15 mouse cellular contexts compared by ENCODE assay signal in genomic region chr6:51320676-51321419, GRCm38 (mm10).
A peak's percentile ranks its signal among the peaks of the same experiment; 100 is the strongest.
DNase-seq lines count a peak whose midpoint lies in the region; ATAC-seq lines count a peak whose summit lies in the region.
"Had no signal": no experiment of that assay in that cellular context is flagged by ENCODE, and none has a peak within 500 bp of the region (broad histone marks: within the 10 kb centered on the region; RNA-seq: fewer than 3 reads in every experiment).

No protein-coding gene starts in this region.

- H3K27me3 ChIP-seq in kidney, embryonic 14.5 days (ENCODE audit: control insufficient read depth, insufficient read depth, low read length), result no peaks in the 10 kb centered on the region
- H3K27me3 ChIP-seq: embryonic facial prominence, embryonic 12.5 days had no signal

- H3K36me3 ChIP-seq in kidney, embryonic 14.5 days (ENCODE audit: control insufficient read depth, insufficient read depth, low read length), result no peaks in the 10 kb centered on the region
- H3K36me3 ChIP-seq: embryonic facial prominence, embryonic 12.5 days had no signal

- H3K4me1 ChIP-seq in kidney, embryonic 14.5 days (ENCODE audit: control insufficient read depth, insufficient read depth, low read length), result peaks cover 16% of the 10 kb centered on the region

- H3K4me2 ChIP-seq in kidney, embryonic 14.5 days (replicated peaks; ENCODE audit: low read depth, low read length), result no peak overlapping the region
- H3K4me2 ChIP-seq: embryonic facial prominence, embryonic 12.5 days had no signal

- H3K4me3 ChIP-seq in kidney, embryonic 14.5 days (ENCODE audit: low read length), result no peak overlapping the region
- H3K4me3 ChIP-seq: embryonic facial prominence, embryonic 12.5 days had no signal

- DNase-seq in heart, adult 11 months, result peak; percentile 66
- DNase-seq in heart, postnatal 25 days (ENCODE audit: low spot score), result no peak
- DNase-seq in kidney, adult 18-20 months, result no peak
- DNase-seq in ovary, adult 18-20 months (ENCODE audit: low spot score), result peak; percentile 24
- DNase-seq in ovary, postnatal 36 days (ENCODE audit: low spot score), result no peak
- no peak for DNase-seq in left cerebral cortex, postnatal 10 days (ENCODE audit: extremely low spot score in 1 of 2, low spot score in 2 of 2)
- DNase-seq: cerebellum, adult 2 months; gastrocnemius, postnatal 14 days; kidney, adult 9 months; layer of hippocampus, postnatal 36 days; lung, postnatal 36 days had no signal

- H3K9ac ChIP-seq in kidney, embryonic 14.5 days (ENCODE audit: low read depth, low read length), result no peak overlapping the region
- H3K9ac ChIP-seq: embryonic facial prominence, embryonic 12.5 days had no signal

- H3K9me3 ChIP-seq in kidney, embryonic 14.5 days (ENCODE audit: control insufficient read depth, low read length), result no peaks in the 10 kb centered on the region
- H3K9me3 ChIP-seq: embryonic facial prominence, embryonic 12.5 days had no signal

- 25% methylated on average over 8 of the region's 8 CpGs for WGBS in kidney, embryonic 14.5 days

- peak; percentile 75 for ATAC-seq in kidney, embryonic 14.5 days (ENCODE audit: low FRiP score, low TSS enrichment)
- no peak for ATAC-seq in megakaryocyte, adult 5-6 weeks (ENCODE audit: poor library complexity, severe bottlenecking)
- ATAC-seq: forebrain, embryonic 14.5 days had no signal

- peak overlapping the region; percentile 55; the same call in 1 of the 2 replicates for H3K27ac ChIP-seq in kidney, embryonic 14.5 days (ENCODE audit: low read depth, low read length)
- H3K27ac ChIP-seq: embryonic facial prominence, embryonic 12.5 days had no signal

- intact Hi-C loops in heart, postnatal 25 days (cut with DNase I), result no loop called here
- intact Hi-C loops in left cerebral cortex, postnatal 10 days (cut with DNase I), result no loop called here

Comparison
In these comparisons a context has a peak if more than half of its experiments do, and no peak if none do; other contexts are left out.
1. DNase-seq: peak in heart, adult 11 months (single experiment) and ovary, adult 18-20 months (single experiment); none in heart, postnatal 25 days (single experiment), kidney, adult 18-20 months (single experiment), ovary, postnatal 36 days (single experiment) and left cerebral cortex, postnatal 10 days (0 of 2).